Mouse (Mus musculus) embryonic fibroblast, embryonic 13.5 days (primary cell): ENCODE data around the gene Olfr1414. TPM values are rescaled to one million over a fixed set of nuclear protein-coding genes. Genes with fewer than 3 reads are reported as not detected.
"Not testable (repeated sequence)": the region's sequence is repeated elsewhere in the genome, so short reads cannot be mapped to it uniquely, and the experiment has no call there.

Source experiments
- H3K27ac ChIP-seq: 2 replicates; pipeline ENCODE4 v1.5.1; 2012; ENCODE audit warnings: low read length, control low read depth, inconsistent platforms; ENCODE audit not compliant: insufficient read depth
- H3K4me1 ChIP-seq: 2 replicates; pipeline ENCODE4 v1.6.1; 2011; ENCODE audit warnings: low read length; ENCODE audit not compliant: control insufficient read depth, insufficient read depth
- H3K4me3 ChIP-seq: 2 replicates; pipeline ENCODE4 v1.5.1; 2011; ENCODE audit warnings: mild to moderate bottlenecking, control low read depth, low read length; ENCODE audit not compliant: insufficient read depth
- CTCF ChIP-seq: IDR thresholded peaks from 2 replicates; pipeline ENCODE4 v1.5.1; 2011; ENCODE audit warnings: mild to moderate bottlenecking, control low read depth, low read length, moderate library complexity, borderline replicate concordance; ENCODE audit not compliant: insufficient read depth
- POLR2A ChIP-seq: IDR thresholded peaks from 2 replicates; pipeline ENCODE4 v1.6.1; 2011; ENCODE audit warnings: low read depth, mild to moderate bottlenecking, control low read depth, low read length, moderate library complexity
- polyA plus RNA-seq: library from polyadenylated mRNA; stranded (reverse); fragments of >200 nt; gene quantifications from 2 replicates; pipeline ENCODE4 v1.2.4, GENCODE M21; 2011; ENCODE audit warnings: low read depth; ENCODE audit not compliant: missing spikeins, insufficient read length

Olfr1414 gene
- polyA plus RNA-seq = not detected in 2 replicates

- H3K4me1 ChIP-seq = no peaks in the 10 kb centered on the region
- H3K4me3 ChIP-seq = no peak within 1 kb of the TSS
- no peak within 1 kb of the TSS for H3K27ac ChIP-seq
- TF ChIP-seq CTCF = no peak
- no peak for TF ChIP-seq POLR2A
Measured at GRCm38 (mm10) chr1:92518561-92518960, at the start of gene Olfr1414. Gene Olfr1414, minus strand, starts transcription at chr1:92518661.

GRCm38 (mm10) chr1:92545929-92546328 lies 27.5 kb upstream of the Olfr1414 start:
- TF ChIP-seq CTCF (no peak), POLR2A (no peak)
- Histone ChIP-seq H3K27ac (no peak overlapping the region), H3K4me1 (no peaks in the 10 kb centered on the region), H3K4me3 (no peak overlapping the region)

- Histone ChIP-seq H3K27ac (no peak overlapping the region), H3K4me3 (no peak overlapping the region), H3K4me1 (no peaks in the 10 kb centered on the region)
- TF ChIP-seq CTCF (no peak), POLR2A (no peak)
Measured at GRCm38 (mm10) chr1:92539071-92539470, 20.6 kb upstream of the Olfr1414 start.

- Histone ChIP-seq H3K27ac (no peak overlapping the region), H3K4me3 (no peak overlapping the region), H3K4me1 (no peaks in the 10 kb centered on the region)
- TF ChIP-seq CTCF (no peak), POLR2A (no peak)
Measured at GRCm38 (mm10) chr1:92536972-92537371, 18.5 kb upstream of the Olfr1414 start.

- Histone ChIP-seq H3K4me3 (no peak overlapping the region), H3K4me1 (no peaks in the 10 kb centered on the region), H3K27ac (no peak overlapping the region)
- TF ChIP-seq POLR2A = no peak
- TF ChIP-seq CTCF = no peak
Measured at GRCm38 (mm10) chr1:92523764-92524163, 5.3 kb upstream of the Olfr1414 start.

GRCm38 (mm10) chr1:92521376-92521775 lies 2.9 kb upstream of the Olfr1414 start:
- H3K4me1 ChIP-seq = no peaks in the 10 kb centered on the region
- no peak overlapping the region for H3K4me3 ChIP-seq
- H3K27ac ChIP-seq = no peak overlapping the region
- TF ChIP-seq CTCF = 0 out of 2 replicates have a peak, but pooled peaks have one; percentile 1
- TF ChIP-seq POLR2A = no peak

GRCm38 (mm10) chr1:92519046-92519445 lies 585 bp upstream of the Olfr1414 start:
- H3K4me3 ChIP-seq = no peak overlapping the region
- no peak overlapping the region for H3K27ac ChIP-seq
- TF ChIP-seq POLR2A (no peak), CTCF (no peak)
- no peaks in the 10 kb centered on the region for H3K4me1 ChIP-seq

- Histone ChIP-seq H3K4me3 (no peak overlapping the region), H3K27ac (no peak overlapping the region), H3K4me1 (no peaks in the 10 kb centered on the region)
- no peak for TF ChIP-seq POLR2A
- no peak for TF ChIP-seq CTCF
Measured at GRCm38 (mm10) chr1:92515390-92515789, 3.1 kb downstream of the Olfr1414 start.

- H3K27ac ChIP-seq, H3K4me1 ChIP-seq, H3K4me3 ChIP-seq: not testable (repeated sequence)
Measured at GRCm38 (mm10) chr1:92511646-92512045, 6.8 kb downstream of the Olfr1414 start.

- Histone ChIP-seq H3K4me1 (no peaks in the 10 kb centered on the region), H3K27ac (no peak within 1 kb of the TSS)
- TF ChIP-seq CTCF (no peak), POLR2A (no peak)
Measured at GRCm38 (mm10) chr1:92496001-92496400, 22.5 kb downstream of the Olfr1414 start, which contains the start of gene Olfr1415. Gene Olfr1415, minus strand, starts transcription at chr1:92496101.

GRCm38 (mm10) chr1:92485013-92485412 lies 33.4 kb downstream of the Olfr1414 start, which contains the start of gene Olfr1416:
Gene Olfr1416, minus strand, starts transcription at chr1:92485113.
- H3K27ac ChIP-seq = no peak within 1 kb of the TSS
- TF ChIP-seq CTCF (no peak), POLR2A (no peak)
- H3K4me3 ChIP-seq = no peak within 1 kb of the TSS

More at GRCm38 (mm10) chr1:92496001-92496400, 22.5 kb downstream of the Olfr1414 start, which contains the start of gene Olfr1415:
- H3K4me3 ChIP-seq = no peak within 1 kb of the TSS

More at GRCm38 (mm10) chr1:92485013-92485412, 33.4 kb downstream of the Olfr1414 start, which contains the start of gene Olfr1416:
- H3K4me1 ChIP-seq = no peaks in the 10 kb centered on the region
